Mouse (Mus musculus) MEL (cell line): ENCODE measurements around the gene Camta1. TPM values are rescaled to one million over a fixed set of nuclear protein-coding genes. Genes with fewer than 3 reads are reported as not detected.

Experiments used
- DNase-seq: peaks from one replicate; pipeline ENCODE4 v3.0.0; 2011; ENCODE audit warnings: low read depth, low spot score
- H3K27ac ChIP-seq: 2 replicates; pipeline ENCODE4 v1.5.1; 2012; ENCODE audit warnings: low read depth, mild to moderate bottlenecking, control low read depth, low read length, moderate library complexity; ENCODE audit not compliant: control insufficient read depth
- H3K27me3 ChIP-seq, 2 experiments: fragments of 150-350 bp in 1 of 2; sonication (generic) in 1 of 2; 2 replicates each; pipeline ENCODE4 v1.6.1; 2012; ENCODE audit warnings: low read length in 2 of 2, mild to moderate bottlenecking in 2 of 2, improper control_type of control experiment in 1 of 2, moderate library complexity in 1 of 2; ENCODE audit not compliant: insufficient read depth in 2 of 2, control insufficient read depth in 1 of 2
- H3K36me3 ChIP-seq, 2 experiments: 2 replicates each; pipeline ENCODE4 v1.6.1; 2012 to 2014; ENCODE audit warnings: low read length in 2 of 2, improper control_type of control experiment in 1 of 2, inconsistent platforms in 1 of 2, mild to moderate bottlenecking in 1 of 2; ENCODE audit not compliant: insufficient read depth in 2 of 2, control insufficient read depth in 1 of 2
- H3K4me1 ChIP-seq, 2 experiments: fragments of 150-350 bp in 1 of 2; sonication (generic) in 1 of 2; 2 replicates each; pipeline ENCODE4 v1.6.1; 2012; ENCODE audit warnings: low read length in 2 of 2, improper control_type of control experiment in 1 of 2, mild to moderate bottlenecking in 1 of 2; ENCODE audit not compliant: insufficient read depth in 2 of 2, control insufficient read depth in 1 of 2
- H3K4me3 ChIP-seq, 2 experiments: fragments of 150-350 bp in 1 of 2; sonication (generic) in 1 of 2; 2 replicates each; pipeline ENCODE4 v1.5.1; 2012; ENCODE audit warnings: low read depth in 2 of 2, low read length in 2 of 2, mild to moderate bottlenecking in 2 of 2, moderate library complexity in 2 of 2, control low read depth in 1 of 2, improper control_type of control experiment in 1 of 2; ENCODE audit not compliant: control insufficient read depth in 1 of 2, insufficient read depth in 1 of 2
- H3K79me2 ChIP-seq: 2 replicates; pipeline ENCODE4 v1.6.1; 2012; ENCODE audit warnings: mild to moderate bottlenecking, low read length, moderate library complexity; ENCODE audit not compliant: control insufficient read depth, poor library complexity, insufficient read depth
- H3K9ac ChIP-seq: 2 replicates; pipeline ENCODE4 v1.6.1; 2012; ENCODE audit warnings: low read depth, mild to moderate bottlenecking, control low read depth, low read length, moderate library complexity; ENCODE audit not compliant: control insufficient read depth, poor library complexity, severe bottlenecking
- H3K9me3 ChIP-seq: fragments of 150-350 bp; sonication (generic); replicated peaks from 2 replicates; pipeline ENCODE4 v1.6.1; 2012; ENCODE audit warnings: mild to moderate bottlenecking, low read length, improper control_type of control experiment, moderate library complexity; ENCODE audit not compliant: insufficient read depth
- BHLHE40 ChIP-seq: IDR thresholded peaks from 2 replicates; pipeline ENCODE4 v1.6.1; 2012; ENCODE audit warnings: low read depth, mild to moderate bottlenecking, inconsistent platforms, low read length, improper control_type of control experiment, borderline replicate concordance
- E2F4 ChIP-seq: IDR thresholded peaks from 2 replicates; pipeline ENCODE4 v1.6.1; 2011; ENCODE audit warnings: low read depth, low read length, improper control_type of control experiment, borderline replicate concordance
- GABPA ChIP-seq: IDR thresholded peaks from 2 replicates; pipeline ENCODE4 v1.6.1; 2012; ENCODE audit warnings: low read depth, mild to moderate bottlenecking, inconsistent platforms, low read length, improper control_type of control experiment, moderate library complexity
- KAT2A ChIP-seq: conservative IDR thresholded peaks from 2 replicates; pipeline ENCODE4 v1.6.1; 2012; ENCODE audit warnings: low read depth, low read length, improper control_type of control experiment, inconsistent platforms
- MAFK ChIP-seq: IDR thresholded peaks from 2 replicates; pipeline ENCODE4 v1.6.1; 2011; ENCODE audit warnings: low read depth, mild to moderate bottlenecking, low read length, improper control_type of control experiment, borderline replicate concordance
- MXI1 ChIP-seq: IDR thresholded peaks from 2 replicates; pipeline ENCODE4 v1.6.1; 2011; ENCODE audit warnings: mild to moderate bottlenecking, low read depth, low read length, improper control_type of control experiment
- MYB ChIP-seq: IDR thresholded peaks from 2 replicates; pipeline ENCODE4 v1.6.1; 2011; ENCODE audit warnings: mild to moderate bottlenecking, low read depth, low read length, improper control_type of control experiment
- MYC ChIP-seq: IDR thresholded peaks from 2 replicates; pipeline ENCODE4 v1.6.1; 2011; ENCODE audit warnings: low read depth, mild to moderate bottlenecking, low read length, improper control_type of control experiment, moderate library complexity
- NELFE ChIP-seq: IDR thresholded peaks from 2 replicates; pipeline ENCODE4 v1.6.1; 2011; ENCODE audit warnings: low read depth, low read length, improper control_type of control experiment
- NRF1 ChIP-seq: IDR thresholded peaks from 2 replicates; pipeline ENCODE4 v1.6.1; 2014; ENCODE audit warnings: low read depth, mild to moderate bottlenecking, inconsistent platforms, low read length, improper control_type of control experiment, moderate library complexity; ENCODE audit not compliant: poor library complexity, insufficient read depth, severe bottlenecking
- POLR2A ChIP-seq, 2 experiments: IDR thresholded peaks; 2 replicates each; pipeline ENCODE4 v1.6.1; 2011 to 2012; ENCODE audit warnings: low read length in 2 of 2, mild to moderate bottlenecking in 2 of 2, control low read depth in 1 of 2, improper control_type of control experiment in 1 of 2, low read depth in 1 of 2, moderate library complexity in 1 of 2; ENCODE audit not compliant: control insufficient read depth in 1 of 2, insufficient read depth in 1 of 2, poor library complexity in 1 of 2
- POLR2AphosphoS5 ChIP-seq: IDR thresholded peaks from 2 replicates; pipeline ENCODE4 v1.6.1; 2012; ENCODE audit warnings: low read depth, borderline replicate concordance, mild to moderate bottlenecking, inconsistent platforms, low read length, moderate library complexity, mixed read lengths
- RAD21 ChIP-seq: IDR thresholded peaks from 2 replicates; pipeline ENCODE4 v1.6.1; 2011; ENCODE audit warnings: mild to moderate bottlenecking, low read depth, low read length, improper control_type of control experiment
- SIN3A ChIP-seq: IDR thresholded peaks from 2 replicates; pipeline ENCODE4 v1.6.1; 2012; ENCODE audit warnings: low read length, improper control_type of control experiment, inconsistent platforms
- SMC3 ChIP-seq: IDR thresholded peaks from 2 replicates; pipeline ENCODE4 v1.6.1; 2011; ENCODE audit warnings: low read depth, low read length, improper control_type of control experiment
- TBP ChIP-seq: IDR thresholded peaks from 2 replicates; pipeline ENCODE4 v1.8.0; 2011; ENCODE audit warnings: low read depth, low read length, improper control_type of control experiment
- USF1 ChIP-seq: IDR thresholded peaks from 2 replicates; pipeline ENCODE4 v1.6.1; 2014; ENCODE audit warnings: low read depth, mild to moderate bottlenecking, inconsistent platforms, low read length, improper control_type of control experiment, moderate library complexity
- ZC3H11A ChIP-seq: IDR thresholded peaks from 2 replicates; pipeline ENCODE4 v1.6.1; 2012; ENCODE audit warnings: low read depth, mild to moderate bottlenecking, inconsistent platforms, low read length, improper control_type of control experiment
- ZKSCAN1 ChIP-seq: IDR thresholded peaks from 2 replicates; pipeline ENCODE4 v1.6.1; 2012; ENCODE audit warnings: low read depth, mild to moderate bottlenecking, inconsistent platforms, low read length, improper control_type of control experiment, moderate library complexity
- polyA plus RNA-seq, 2 experiments: library from polyadenylated mRNA; stranded (reverse) in 1 of 2; unstranded in 1 of 2; fragments of >175 nt in 1 of 2; fragments of >200 nt in 1 of 2; gene quantifications; 2 replicates each; pipeline versions ENCODE4 v1.2.1 to v1.2.4; 2012; ENCODE audit warnings: low replicate concordance in 2 of 2, low read depth in 1 of 2; ENCODE audit not compliant: insufficient read length in 2 of 2, insufficient read depth in 1 of 2, missing spikeins in 1 of 2
- total RNA-seq: library from RNA; depleted of rRNA; stranded (reverse); fragments of 300-350 nt; gene quantifications from 2 replicates; pipeline ENCODE4 v1.2.3, GENCODE M21; 2012

The Camta1 gene
- total and polyA plus RNA-seq, 3 experiments: 28.2 to 87.5 TPM; not detected in 1

- Histone ChIP-seq H3K36me3 (no peaks in the 10 kb centered on the region), H3K4me3 (no peak overlapping the region), H3K27me3 (no peaks in the 10 kb centered on the region), H3K9me3 (no peaks in the 10 kb centered on the region), H3K79me2 (no peaks in the 10 kb centered on the region), H3K4me1 (no peaks in the 10 kb centered on the region), H3K27ac (no peak overlapping the region), H3K9ac (no peak overlapping the region)
- DNase-seq: no peak
- TF ChIP-seq RAD21 (no peak), MYC (no peak), BHLHE40 (no peak), NELFE (no peak), POLR2AphosphoS5 (no peak), KAT2A (no peak), POLR2A (IDR thresholded peaks at IDR 0.05; ENCODE audit: control insufficient read depth in 1 of 2, insufficient read depth in 1 of 2, low read depth in 1 of 2, low read length in 2 of 2, poor library complexity in 1 of 2) (no peak), USF1 (no peak), E2F4 (no peak)
These were observed 632.6 kb downstream of the Camta1 start for GRCm38 (mm10) chr4:151229073-151229472.

GRCm38 (mm10) chr4:151226496-151226895 is 635.2 kb downstream of the Camta1 start:
- H3K4me1 ChIP-seq: no peaks in the 10 kb centered on the region
- no peak for DNase-seq
- H3K36me3 ChIP-seq: no peaks in the 10 kb centered on the region
- TF ChIP-seq E2F4: no peak
- no peak for TF ChIP-seq MXI1
- TF ChIP-seq SIN3A: no peak
- TF ChIP-seq RAD21: no peak
- no peak for TF ChIP-seq GABPA
- TF ChIP-seq NRF1: no peak
- TF ChIP-seq ZKSCAN1: no peak
- no peak for TF ChIP-seq NELFE
- TF ChIP-seq USF1: no peak
- no peak for TF ChIP-seq MYB
- no peak for TF ChIP-seq ZC3H11A
- no peak for TF ChIP-seq TBP
- TF ChIP-seq POLR2A (IDR thresholded peaks at IDR 0.05; ENCODE audit: control insufficient read depth in 1 of 2, insufficient read depth in 1 of 2, low read depth in 1 of 2, low read length in 2 of 2, poor library complexity in 1 of 2): no peak
- no peak for TF ChIP-seq MAFK
- no peak for TF ChIP-seq SMC3
- H3K9ac ChIP-seq: no peak overlapping the region
- no peaks in the 10 kb centered on the region for H3K27me3 ChIP-seq
- no peaks in the 10 kb centered on the region for H3K9me3 ChIP-seq
- H3K27ac ChIP-seq: no peak overlapping the region
- H3K4me3 ChIP-seq: no peak overlapping the region
- no peaks in the 10 kb centered on the region for H3K79me2 ChIP-seq
